Mouse (Mus musculus) bone marrow, adult 2 months (tissue): Measurements from ENCODE around the gene Gtpbp3.
"Not testable (repeated sequence)": the region's sequence is repeated elsewhere in the genome, so short reads cannot be mapped to it uniquely, and the experiment has no call there.

Experiments
- CTCF ChIP-seq: fragments of 200-500 bp; IDR thresholded peaks from 2 replicates; pipeline ENCODE4 v1.5.1; 2011; ENCODE audit warnings: low read length, control low read depth; ENCODE audit not compliant: control insufficient read depth, insufficient read depth
- POLR2A ChIP-seq: fragments of 200-500 bp; IDR thresholded peaks from 2 replicates; pipeline ENCODE4 v1.6.1; 2011; ENCODE audit warnings: low read depth, mild to moderate bottlenecking, control low read depth, low read length, borderline replicate concordance; ENCODE audit not compliant: control insufficient read depth

DNA sequence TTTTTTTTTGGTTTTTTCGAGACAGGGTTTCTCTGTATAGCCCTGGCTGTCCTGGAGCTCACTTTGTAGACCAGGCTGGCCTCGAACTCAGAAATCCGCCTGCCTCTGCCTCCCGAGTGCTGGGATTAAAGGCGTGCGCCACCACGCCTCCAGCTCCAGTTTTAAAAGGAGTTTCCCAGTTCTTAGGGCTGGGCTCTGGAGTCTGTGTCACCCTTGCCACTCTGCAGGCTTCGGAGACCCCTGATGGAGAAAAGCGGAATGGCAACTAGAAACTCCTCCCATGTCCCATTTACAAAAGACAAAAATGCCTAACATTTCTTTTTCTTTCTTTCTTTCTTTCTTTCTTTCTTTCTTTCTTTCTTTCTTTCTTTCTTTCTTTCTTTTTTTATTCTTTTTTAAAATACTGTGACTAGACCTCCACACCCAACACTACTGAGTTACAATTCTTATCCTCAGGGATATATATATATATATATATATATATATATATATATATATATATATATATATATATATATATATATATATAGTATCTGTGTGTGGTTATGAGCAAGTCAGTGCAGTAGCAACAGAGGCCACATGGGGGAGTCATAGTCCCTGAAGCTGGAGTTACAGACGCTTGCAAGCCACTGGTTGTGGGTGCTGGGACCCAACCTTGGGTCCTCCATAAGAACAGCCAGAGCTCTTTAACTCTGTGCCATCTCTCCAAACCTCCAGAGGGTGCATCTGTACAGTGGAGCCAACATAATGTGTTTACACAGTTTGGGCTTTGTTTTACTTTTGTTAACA is 31.3 kb downstream of the Gtpbp3 start:
- not testable (repeated sequence) for TF ChIP-seq POLR2A
- TF ChIP-seq CTCF, result peak; percentile 43
